Mouse (Mus musculus) intestine, embryonic 14.5 days (tissue): ENCODE measurements at regions not wholly inside any gene's neighbourhood (a gene's known extent, or its start where the extent isn't known, plus 50 kb on each side); places are given as distances from the start of the nearest gene placed in this dataset.
A peak's percentile ranks its signal among the peaks of the same experiment; 100 is the strongest.

Experiments
- ATAC-seq: fragments of 200-750 bp; cut with Nextera tagmentation; replicated peaks from 2 replicates; pipeline ENCODE4 v1.8.0; 2017; ENCODE audit warnings: low read depth, moderate number of reproducible peaks, moderate TSS enrichment, moderate library complexity; ENCODE audit not compliant: low FRiP score, low TSS enrichment
- DNase-seq: peaks from one replicate; pipeline ENCODE4 v3.0.0-alpha.2; 2018; ENCODE audit warnings: low spot score
- H3K27ac ChIP-seq: fragments of 300-500 bp; sonication (generic); 2 replicates; pipeline ENCODE4 v1.5.1; 2014; ENCODE audit warnings: low read depth, mild to moderate bottlenecking, control low read depth
- H3K27me3 ChIP-seq: fragments of 300-500 bp; sonication (generic); replicated peaks from 2 replicates; pipeline ENCODE4 v1.6.1; 2014; ENCODE audit warnings: low read length, control low read depth; ENCODE audit not compliant: control insufficient read depth, insufficient read depth
- H3K36me3 ChIP-seq: fragments of 300-500 bp; sonication (generic); 2 replicates; pipeline ENCODE4 v1.6.1; 2014; ENCODE audit warnings: low read length, control low read depth; ENCODE audit not compliant: control insufficient read depth, insufficient read depth
- H3K4me1 ChIP-seq: fragments of 300-500 bp; sonication (generic); replicated peaks from 2 replicates; pipeline ENCODE4 v1.6.1; 2014; ENCODE audit warnings: low read length, control low read depth, mixed read lengths; ENCODE audit not compliant: control insufficient read depth, insufficient read depth
- H3K4me2 ChIP-seq: fragments of 300-500 bp; sonication (generic); 2 replicates; pipeline ENCODE4 v1.6.1; 2014; ENCODE audit warnings: low read length
- H3K4me3 ChIP-seq: fragments of 300-500 bp; sonication (generic); 2 replicates; pipeline ENCODE4 v1.5.1; 2014; ENCODE audit warnings: low read depth, low read length, control low read depth, mixed read lengths
- H3K9ac ChIP-seq: fragments of 300-500 bp; sonication (generic); 2 replicates; pipeline ENCODE4 v1.6.1; 2014; ENCODE audit warnings: mild to moderate bottlenecking, low read length
- H3K9me3 ChIP-seq: fragments of 300-500 bp; sonication (generic); 2 replicates; pipeline ENCODE4 v1.6.1; 2016; ENCODE audit warnings: low read length, control low read depth; ENCODE audit not compliant: control insufficient read depth
- WGBS: fragments of 180-500 bp; shearing (Covaris S2); extraction: QIAGEN DNeasy Blood & Tissue Kit; methylation state at CpG from one replicate; pipeline ENCODE4 v1.1.7; 2014; 5-methylcytosine and 5-hydroxymethylcytosine counted together

- WGBS: 17% methylated on average over 2 of the region's 2 CpGs
- H3K27me3 ChIP-seq: no peaks in the 10 kb centered on the region
- peaks cover 11% of the 10 kb centered on the region for H3K4me1 ChIP-seq
- ATAC-seq (no peak), DNase-seq (no peak)
- H3K9ac ChIP-seq: no peak overlapping the region
- no peak overlapping the region for H3K4me3 ChIP-seq
- no peaks in the 10 kb centered on the region for H3K36me3 ChIP-seq
- H3K4me2 ChIP-seq: no peak overlapping the region
- H3K9me3 ChIP-seq: no peaks in the 10 kb centered on the region
- no peak overlapping the region for H3K27ac ChIP-seq
Observed at GRCm38 (mm10) chr9:56559618-56560144, 141.3 kb downstream of the Hmg20a start.

- H3K9ac ChIP-seq: no peak overlapping the region
- H3K27ac ChIP-seq: no peak overlapping the region
- peaks cover 13% of the 10 kb centered on the region for H3K4me1 ChIP-seq
- H3K4me3 ChIP-seq: no peak overlapping the region
- ATAC-seq: no peak
- DNase-seq: no peak
- H3K9me3 ChIP-seq: no peaks in the 10 kb centered on the region
- H3K27me3 ChIP-seq: no peaks in the 10 kb centered on the region
- WGBS: 56% methylated on average over 7 of the region's 7 CpGs
- no peaks in the 10 kb centered on the region for H3K36me3 ChIP-seq
- H3K4me2 ChIP-seq: no peak overlapping the region
Observed at GRCm38 (mm10) chr9:56562440-56562839, 144.0 kb downstream of the Hmg20a start.

- DNase-seq: no peak
- Histone ChIP-seq H3K4me3 (no peak overlapping the region), H3K4me1 (peaks cover 13% of the 10 kb centered on the region), H3K27ac (no peak overlapping the region), H3K4me2 (no peak overlapping the region), H3K36me3 (no peaks in the 10 kb centered on the region), H3K9me3 (no peaks in the 10 kb centered on the region), H3K9ac (no peak overlapping the region), H3K27me3 (no peaks in the 10 kb centered on the region)
- 0 out of 2 replicates have a peak, but pooled peaks have one; percentile 24 for ATAC-seq
- 12% methylated on average over 11 of the region's 11 CpGs for WGBS
Observed at GRCm38 (mm10) chr9:56564048-56564737, 145.8 kb downstream of the Hmg20a start.
